Mouse (Mus musculus) cerebellum, adult 8-10 months (tissue): ENCODE results near the gene Trim30b.
"Not testable (repeated sequence)": the region's sequence is repeated elsewhere in the genome, so short reads cannot be mapped to it uniquely, and the experiment has no call there.

Source experiments
- DNase-seq: peaks from one replicate; pipeline ENCODE4 v3.0.0; 2022

Trim30b gene

GRCm38 (mm10) chr7:104369736-104370414 lies at the start of gene Trim30b:
TSS of gene Trim30b (minus strand) at chr7:104369884.
- DNase-seq: no peak

GRCm38 (mm10) chr7:104404460-104404950 lies 34.8 kb upstream of the Trim30b start:
- no peak for DNase-seq

DNA sequence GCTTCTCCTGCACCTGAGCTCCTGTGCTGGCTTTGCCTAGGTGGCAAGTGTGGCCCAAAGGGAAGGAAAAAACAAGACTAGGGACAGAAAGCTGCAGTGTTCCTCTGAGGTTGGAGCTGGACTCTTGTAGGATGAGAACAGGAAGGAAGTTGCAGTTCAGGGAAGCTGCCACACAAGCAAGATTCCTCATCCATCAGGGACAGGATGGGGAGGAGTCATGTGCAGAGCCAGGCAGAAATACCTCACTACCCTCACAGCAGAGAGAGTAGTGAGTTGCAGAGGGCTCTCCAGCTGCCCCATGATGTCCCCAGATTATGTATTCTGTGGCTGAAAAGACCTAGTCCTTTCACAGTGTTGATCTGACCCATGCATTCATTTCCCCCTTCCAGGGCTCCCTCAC lies 31.5 kb upstream of the Trim30b start:
- no peak for DNase-seq

DNA sequence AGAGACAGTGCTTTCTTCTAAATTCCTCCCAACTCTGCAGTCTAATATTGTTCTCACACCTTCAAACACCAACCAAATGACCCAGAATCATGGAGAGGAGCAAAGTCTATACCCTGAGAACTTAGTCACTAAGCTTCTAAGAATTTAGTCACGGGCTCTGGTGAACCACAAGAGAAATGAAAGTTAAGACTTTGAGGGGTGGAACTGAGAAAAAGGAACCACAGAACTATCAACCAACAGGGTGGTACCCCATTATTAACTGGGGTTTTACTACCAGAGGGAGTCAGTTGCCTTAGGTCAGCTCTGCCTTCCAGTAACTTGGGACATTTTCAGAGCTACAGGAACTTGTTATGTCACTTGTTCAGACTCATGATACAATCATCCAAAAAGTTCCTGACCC lies 31.0 kb upstream of the Trim30b start, which contains the start of gene Trim30c:
TSS of gene Trim30c (minus strand) at position 140 of the 400 bp plus-strand sequence.
- DNase-seq: no peak

DNA sequence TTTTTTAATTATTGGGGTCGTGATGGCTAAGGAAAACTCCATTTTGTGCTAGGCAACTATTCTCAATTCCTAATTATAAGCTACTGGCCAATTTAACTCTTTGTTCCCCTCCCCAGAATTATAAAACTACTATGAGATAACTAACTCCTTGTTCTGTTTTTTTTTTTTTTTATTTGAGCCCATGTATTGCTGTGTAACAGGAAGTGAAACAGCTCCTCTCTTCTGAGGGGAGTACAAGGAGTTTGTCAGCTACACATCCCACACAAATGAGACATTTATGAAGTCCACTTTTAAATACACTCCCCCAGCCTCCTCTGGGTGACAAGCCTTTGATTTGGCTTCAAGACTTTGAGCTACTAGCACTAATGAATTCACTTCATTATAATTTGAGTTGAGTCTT lies 28.8 kb upstream of the Trim30b start:
- no peak for DNase-seq

GRCm38 (mm10) chr7:104366339-104366738 lies 3.3 kb downstream of the Trim30b start:
- DNase-seq: no peak

- no peak for DNase-seq
Observed at GRCm38 (mm10) chr7:104353600-104353967, 16.1 kb downstream of the Trim30b start.

- no peak for DNase-seq
Observed at GRCm38 (mm10) chr7:104352717-104353599, 16.7 kb downstream of the Trim30b start, which contains the start of gene Trim12c. TSS of gene Trim12c (minus strand) at chr7:104353362.

DNA sequence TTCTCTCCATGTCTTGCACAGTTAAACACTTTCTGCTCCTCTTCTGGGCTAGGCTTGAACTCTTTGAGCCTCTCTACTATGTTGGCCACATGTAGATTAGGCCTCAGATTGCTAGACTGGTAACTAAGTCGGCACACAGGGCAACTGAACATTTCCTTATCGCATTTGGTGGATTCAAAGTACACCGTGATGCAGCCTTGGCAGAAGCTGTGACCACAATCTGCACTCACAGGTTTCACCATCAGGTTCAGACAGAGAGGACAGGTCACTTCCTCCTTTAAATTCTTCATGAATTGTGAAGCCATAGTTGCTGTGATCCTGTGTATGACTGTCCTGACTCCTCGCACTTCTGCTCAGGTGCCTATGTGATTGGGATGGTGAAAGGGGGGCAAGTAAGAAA lies 21.6 kb downstream of the Trim30b start:
- not testable (repeated sequence) for DNase-seq

GRCm38 (mm10) chr7:104340744-104341143 lies 28.9 kb downstream of the Trim30b start:
- not testable (repeated sequence) for DNase-seq

GRCm38 (mm10) chr7:104335547-104335946 lies 34.1 kb downstream of the Trim30b start:
- not testable (repeated sequence) for DNase-seq

DNA sequence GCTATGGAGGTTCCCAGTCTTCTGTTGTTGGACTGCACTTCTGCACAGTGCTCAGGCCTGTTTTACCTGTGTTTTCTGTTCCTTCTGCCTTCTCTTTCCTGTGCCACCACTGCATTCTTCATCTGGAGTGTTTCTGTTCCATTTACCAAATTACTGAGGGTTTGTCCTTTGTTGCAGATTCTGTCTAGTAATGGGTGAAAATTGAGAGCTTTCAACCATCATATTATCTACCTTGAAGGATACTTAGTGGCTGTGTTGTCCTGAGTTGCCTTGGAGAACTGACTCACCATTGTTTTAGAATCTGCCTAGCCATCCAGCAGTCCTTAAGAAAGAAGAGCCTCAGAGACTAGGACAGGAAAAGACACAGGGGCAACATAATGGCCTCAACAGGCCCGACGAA lies 40.5 kb downstream of the Trim30b start, which contains the start of gene Trim34b:
TSS of gene Trim34b (plus strand) at position 301 of the 400 bp plus-strand sequence.
- not testable (repeated sequence) for DNase-seq

DNA sequence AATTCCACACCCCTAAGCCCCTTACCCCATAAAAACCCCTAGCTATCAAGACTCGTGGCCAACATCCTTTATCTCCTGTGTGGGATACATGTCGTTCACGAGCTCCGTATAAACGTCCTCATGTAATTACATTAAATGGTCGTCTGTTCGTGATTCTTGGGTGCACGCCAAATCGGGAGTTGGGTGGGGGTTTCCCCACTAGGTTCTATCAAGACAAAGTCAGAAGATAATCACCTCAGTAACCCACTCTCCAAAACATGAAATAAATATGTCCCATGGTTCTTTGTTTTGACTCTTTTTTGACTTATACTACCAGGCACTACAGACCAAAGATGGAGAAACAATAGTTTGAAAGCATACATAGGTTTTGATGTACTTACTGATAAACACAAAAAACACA lies 47.7 kb downstream of the Trim30b start:
- no peak for DNase-seq

GRCm38 (mm10) chr7:104315369-104316080 lies 54.2 kb downstream of the Trim30b start, which contains the start of gene Trim12a:
TSS of gene Trim12a (minus strand) at chr7:104315466.
- not testable (repeated sequence) for DNase-seq

- no peak for DNase-seq
Observed at GRCm38 (mm10) chr7:104314796-104315353, 54.8 kb downstream of the Trim30b start.
